Mouse (Mus musculus): Measurements from ENCODE around the gene Il17re. TPM values are rescaled to one million over a fixed set of nuclear protein-coding genes. Genes with fewer than 3 reads are reported as not detected.

The Il17re gene
- polyA plus RNA-seq (2016; fragmentation: Nextera tagmentation; extraction: Ambion mirVana), result 3.7 and 4.0 TPM in 2 replicates

GRCm38 (mm10) chr6:113457952-113458534 is at the start of gene Il17re:
Gene Il17re (plus strand): TSS chr6:113458484.
- no peak for DNase-seq (ENCODE audit: low spot score)
- Histone ChIP-seq H3K4me3 (no peak within 1 kb of the TSS), H3K9me3 (no peaks in the 10 kb centered on the region), H3K27me3 (replicated peaks; ENCODE audit: low read depth, poor library complexity, severe bottlenecking) (no peaks in the 10 kb centered on the region), H3K4me1 (peaks cover 15% of the 10 kb centered on the region), H3K27ac (replicated peaks) (0 out of 2 replicates have a peak within 1 kb of the TSS, but pooled peaks have one; percentile 6), H3K36me3 (replicated peaks) (no peaks in the 10 kb centered on the region)
- 63% methylated on average over 10 of the region's 10 CpGs for WGBS

DNA sequence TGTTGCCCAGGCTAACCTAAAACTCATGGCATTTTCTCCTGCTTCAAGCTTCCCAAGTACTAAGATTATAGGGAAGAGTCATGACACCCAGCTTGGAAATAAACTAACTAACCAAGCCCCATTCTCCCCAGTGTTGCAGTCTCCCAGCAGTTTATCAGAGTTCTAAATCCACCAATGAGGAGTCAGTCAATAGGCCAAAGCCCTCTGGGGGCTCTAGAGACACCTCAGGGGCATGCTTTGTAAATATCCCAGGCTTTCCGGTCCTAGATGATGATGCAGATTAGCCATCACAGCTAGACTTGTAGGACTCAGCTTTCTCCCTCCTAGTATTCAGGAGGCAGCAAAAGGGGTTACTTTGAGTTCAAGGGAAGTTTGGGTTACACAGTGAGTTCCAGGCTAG is 48.3 kb upstream of the Il17re start:
- H3K4me1 ChIP-seq, result peaks cover 13% of the 10 kb centered on the region
- no peak overlapping the region for H3K4me3 ChIP-seq
- H3K27ac ChIP-seq (replicated peaks), result no peak overlapping the region
- no peak for DNase-seq (ENCODE audit: low spot score)
- no peaks in the 10 kb centered on the region for H3K27me3 ChIP-seq (replicated peaks; ENCODE audit: low read depth, poor library complexity, severe bottlenecking)
- WGBS, result 83% methylated on average over 1 of the region's 1 CpGs
- H3K9me3 ChIP-seq, result no peaks in the 10 kb centered on the region
- peaks cover 45% of the 10 kb centered on the region for H3K36me3 ChIP-seq (replicated peaks)

DNA sequence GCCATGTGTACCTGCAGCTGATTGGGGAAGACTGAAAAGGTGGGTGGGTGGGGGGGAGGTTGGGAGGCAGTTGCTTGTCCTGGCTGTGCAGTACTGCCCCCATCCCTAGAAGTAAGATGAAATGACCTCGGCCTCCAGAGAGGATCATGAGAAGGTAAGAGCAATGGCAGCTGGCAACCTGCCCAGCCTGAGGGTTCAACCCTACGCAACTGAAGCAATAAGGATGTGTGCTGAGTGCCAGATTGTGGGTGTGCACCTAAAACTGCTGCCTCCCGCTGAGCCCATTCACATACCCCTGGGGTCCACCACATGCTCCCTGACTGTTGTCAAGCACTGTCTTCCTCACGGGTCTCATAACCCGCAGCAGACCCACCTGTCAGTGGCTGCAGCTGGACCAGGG is 41.9 kb upstream of the Il17re start:
- H3K36me3 ChIP-seq (replicated peaks), result peaks cover 50% of the 10 kb centered on the region
- no peaks in the 10 kb centered on the region for H3K27me3 ChIP-seq (replicated peaks; ENCODE audit: low read depth, poor library complexity, severe bottlenecking)
- DNase-seq (ENCODE audit: low spot score), result no peak
- no peak overlapping the region for H3K27ac ChIP-seq (replicated peaks)
- 88% methylated on average over 5 of the region's 5 CpGs for WGBS
- no peak overlapping the region for H3K4me3 ChIP-seq
- peaks cover 25% of the 10 kb centered on the region for H3K4me1 ChIP-seq
- no peaks in the 10 kb centered on the region for H3K9me3 ChIP-seq

- Histone ChIP-seq H3K27me3 (replicated peaks; ENCODE audit: low read depth, poor library complexity, severe bottlenecking) (no peaks in the 10 kb centered on the region), H3K27ac (replicated peaks) (peak overlapping the region; percentile 86), H3K4me3 (peak overlapping the region; percentile 69), H3K36me3 (replicated peaks) (peaks cover 37% of the 10 kb centered on the region), H3K4me1 (peaks cover 25% of the 10 kb centered on the region), H3K9me3 (no peaks in the 10 kb centered on the region)
- no peak for DNase-seq (ENCODE audit: low spot score)
- 16% methylated on average over 16 of the region's 16 CpGs for WGBS
Observed at GRCm38 (mm10) chr6:113418441-113419198, 39.7 kb upstream of the Il17re start.

DNA sequence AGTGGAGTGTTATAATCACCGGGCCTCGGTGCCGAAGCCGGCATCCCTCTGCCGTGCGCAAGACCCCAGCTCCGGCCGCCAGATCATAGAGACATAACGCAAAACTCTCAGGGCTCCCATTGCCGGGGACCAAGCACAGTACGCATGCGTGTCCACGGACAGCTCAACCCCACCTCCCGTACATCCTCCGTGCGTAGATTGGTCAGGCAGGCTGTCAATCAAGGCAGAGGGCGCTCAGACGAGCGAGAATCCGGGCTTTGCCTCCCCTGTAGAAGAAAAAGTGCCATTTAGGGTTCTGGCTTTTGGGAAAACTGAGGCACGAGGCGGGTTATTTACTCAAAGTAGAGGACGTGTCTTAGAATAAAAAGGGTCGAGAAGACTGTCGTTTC is 39.1 kb upstream of the Il17re start, which contains the start of gene Rpusd3:
Gene Rpusd3, minus strand, starts transcription at position 142 of the 389 bp plus-strand sequence.
- no peaks in the 10 kb centered on the region for H3K9me3 ChIP-seq
- H3K27me3 ChIP-seq (replicated peaks; ENCODE audit: low read depth, poor library complexity, severe bottlenecking), result no peaks in the 10 kb centered on the region
- H3K4me3 ChIP-seq, result peak within 1 kb of the TSS; percentile 69
- peaks cover 25% of the 10 kb centered on the region for H3K4me1 ChIP-seq
- peak; percentile 96 for DNase-seq (ENCODE audit: low spot score)
- peak within 1 kb of the TSS; percentile 86 for H3K27ac ChIP-seq (replicated peaks)
- H3K36me3 ChIP-seq (replicated peaks), result peaks cover 31% of the 10 kb centered on the region
- WGBS, result under 1% methylated on average over 25 of the region's 25 CpGs

- peaks cover 16% of the 10 kb centered on the region for H3K4me1 ChIP-seq
- 83% methylated on average over 4 of the region's 4 CpGs for WGBS
- no peaks in the 10 kb centered on the region for H3K9me3 ChIP-seq
- no peaks in the 10 kb centered on the region for H3K27me3 ChIP-seq (replicated peaks; ENCODE audit: low read depth, poor library complexity, severe bottlenecking)
- no peaks in the 10 kb centered on the region for H3K36me3 ChIP-seq (replicated peaks)
- DNase-seq (ENCODE audit: low spot score), result no peak
- H3K27ac ChIP-seq (replicated peaks), result no peak overlapping the region
- no peak overlapping the region for H3K4me3 ChIP-seq
Observed at GRCm38 (mm10) chr6:113423000-113423399, 35.3 kb upstream of the Il17re start.

- 87% methylated on average over 7 of the region's 7 CpGs for WGBS
- no peak overlapping the region for H3K4me3 ChIP-seq
Observed at GRCm38 (mm10) chr6:113424187-113424586, 34.1 kb upstream of the Il17re start.

GRCm38 (mm10) chr6:113426696-113427095 is 31.6 kb upstream of the Il17re start:
- Histone ChIP-seq H3K4me1 (no peaks in the 10 kb centered on the region), H3K4me3 (no peak overlapping the region), H3K27ac (replicated peaks) (no peak overlapping the region), H3K27me3 (replicated peaks; ENCODE audit: low read depth, poor library complexity, severe bottlenecking) (no peaks in the 10 kb centered on the region), H3K9me3 (no peaks in the 10 kb centered on the region), H3K36me3 (replicated peaks) (no peaks in the 10 kb centered on the region)
- WGBS, result 90% methylated on average over 4 of the region's 4 CpGs
- DNase-seq (ENCODE audit: low spot score), result no peak

More at GRCm38 (mm10) chr6:113424187-113424586, 34.1 kb upstream of the Il17re start:
- DNase-seq (ENCODE audit: low spot score), result no peak
- H3K27ac ChIP-seq (replicated peaks), result no peak overlapping the region
- H3K9me3 ChIP-seq, result no peaks in the 10 kb centered on the region
- H3K36me3 ChIP-seq (replicated peaks), result no peaks in the 10 kb centered on the region
- H3K4me1 ChIP-seq, result peaks cover 6% of the 10 kb centered on the region
- H3K27me3 ChIP-seq (replicated peaks; ENCODE audit: low read depth, poor library complexity, severe bottlenecking), result no peaks in the 10 kb centered on the region

- 61% methylated on average over 3 of the region's 3 CpGs for WGBS
- DNase-seq (ENCODE audit: low spot score), result peak; percentile 59
- no peak overlapping the region for H3K27ac ChIP-seq (replicated peaks)
- H3K27me3 ChIP-seq (replicated peaks; ENCODE audit: low read depth, poor library complexity, severe bottlenecking), result no peaks in the 10 kb centered on the region
- no peaks in the 10 kb centered on the region for H3K9me3 ChIP-seq
- no peak overlapping the region for H3K4me3 ChIP-seq
- 0 out of 2 replicates have a peak, but pooled peaks cover 2% of the 10 kb centered on the region for H3K4me1 ChIP-seq
- H3K36me3 ChIP-seq (replicated peaks), result no peaks in the 10 kb centered on the region
Observed at GRCm38 (mm10) chr6:113427397-113427796, 30.9 kb upstream of the Il17re start.

- WGBS, result 91% methylated on average over 16 of the region's 16 CpGs
- Histone ChIP-seq H3K4me3 (no peak overlapping the region), H3K4me1 (0 out of 2 replicates have a peak, but pooled peaks cover 2% of the 10 kb centered on the region), H3K27me3 (replicated peaks; ENCODE audit: low read depth, poor library complexity, severe bottlenecking) (no peaks in the 10 kb centered on the region), H3K36me3 (replicated peaks) (no peaks in the 10 kb centered on the region), H3K9me3 (no peaks in the 10 kb centered on the region), H3K27ac (replicated peaks) (no peak overlapping the region)
- no peak for DNase-seq (ENCODE audit: low spot score)
Observed at GRCm38 (mm10) chr6:113428006-113428405, 30.3 kb upstream of the Il17re start.

- Histone ChIP-seq H3K27ac (replicated peaks) (no peak overlapping the region), H3K4me1 (0 out of 2 replicates have a peak, but pooled peaks cover 2% of the 10 kb centered on the region), H3K27me3 (replicated peaks; ENCODE audit: low read depth, poor library complexity, severe bottlenecking) (0 out of 2 replicates have a peak, but pooled peaks cover 8% of the 10 kb centered on the region), H3K9me3 (no peaks in the 10 kb centered on the region), H3K4me3 (no peak overlapping the region), H3K36me3 (replicated peaks) (no peaks in the 10 kb centered on the region)
- 80% methylated on average over 3 of the region's 3 CpGs for WGBS
- no peak for DNase-seq (ENCODE audit: low spot score)
Observed at GRCm38 (mm10) chr6:113429965-113430364, 28.3 kb upstream of the Il17re start.

GRCm38 (mm10) chr6:113430846-113431245 is 27.4 kb upstream of the Il17re start:
- Histone ChIP-seq H3K36me3 (replicated peaks) (no peaks in the 10 kb centered on the region), H3K4me1 (0 out of 2 replicates have a peak, but pooled peaks cover 2% of the 10 kb centered on the region), H3K27me3 (replicated peaks; ENCODE audit: low read depth, poor library complexity, severe bottlenecking) (0 out of 2 replicates have a peak, but pooled peaks cover 8% of the 10 kb centered on the region), H3K9me3 (no peaks in the 10 kb centered on the region), H3K27ac (replicated peaks) (no peak overlapping the region), H3K4me3 (no peak overlapping the region)
- WGBS, result 70% methylated on average over 3 of the region's 3 CpGs
- DNase-seq (ENCODE audit: low spot score), result no peak

Data from embryonic facial prominence, embryonic 10.5 days (tissue).